Mouse (Mus musculus) heart, embryonic 10.5 days (tissue): ENCODE measurements at regions not wholly inside any gene's neighbourhood (a gene's known extent, or its start where the extent isn't known, plus 50 kb on each side); places are given as distances from the start of the nearest gene placed in this dataset.

Experiments
- DNase-seq: peaks from one replicate; pipeline ENCODE4 v3.0.0-alpha.2; 2017; ENCODE audit warnings: low spot score
- H3K27ac ChIP-seq: fragments of 300-500 bp; sonication (generic); 2 replicates; pipeline ENCODE4 v1.5.1; 2016; ENCODE audit warnings: mild to moderate bottlenecking
- H3K27me3 ChIP-seq: fragments of 300-500 bp; sonication (generic); 2 replicates; pipeline ENCODE4 v1.6.1; 2016; ENCODE audit warnings: mild to moderate bottlenecking; ENCODE audit not compliant: poor library complexity, insufficient read depth, severe bottlenecking
- H3K36me3 ChIP-seq: fragments of 300-500 bp; sonication (generic); 2 replicates; pipeline ENCODE4 v1.6.1; 2016; ENCODE audit warnings: mild to moderate bottlenecking, moderate library complexity
- H3K4me1 ChIP-seq: fragments of 300-500 bp; sonication (generic); 2 replicates; pipeline ENCODE4 v1.6.1; 2016; ENCODE audit warnings: mild to moderate bottlenecking
- H3K4me3 ChIP-seq: fragments of 300-500 bp; sonication (generic); 2 replicates; pipeline ENCODE4 v1.5.1; 2016; ENCODE audit warnings: mild to moderate bottlenecking, moderate library complexity
- H3K9me3 ChIP-seq: fragments of 300-500 bp; sonication (generic); 2 replicates; pipeline ENCODE4 v1.6.1; 2016; ENCODE audit warnings: mild to moderate bottlenecking, moderate library complexity
- WGBS: fragments of 180-500 bp; shearing (Covaris S2); methylation state at CpG from one replicate; pipeline ENCODE4 v1.1.7; 2016; 5-methylcytosine and 5-hydroxymethylcytosine counted together

GRCm38 (mm10) chr10:111111020-111111419, 53.5 kb upstream of the Osbpl8 start:
- H3K36me3 ChIP-seq, result no peaks in the 10 kb centered on the region
- H3K4me1 ChIP-seq, result peaks cover 5% of the 10 kb centered on the region; the same call in 1 of the 2 replicates
- WGBS, result 41% methylated on average over 10 of the region's 10 CpGs
- H3K27ac ChIP-seq, result peak overlapping the region; percentile 49
- no peak for DNase-seq
- no peaks in the 10 kb centered on the region for H3K27me3 ChIP-seq
- H3K4me3 ChIP-seq, result no peak overlapping the region
- no peaks in the 10 kb centered on the region for H3K9me3 ChIP-seq

DNA sequence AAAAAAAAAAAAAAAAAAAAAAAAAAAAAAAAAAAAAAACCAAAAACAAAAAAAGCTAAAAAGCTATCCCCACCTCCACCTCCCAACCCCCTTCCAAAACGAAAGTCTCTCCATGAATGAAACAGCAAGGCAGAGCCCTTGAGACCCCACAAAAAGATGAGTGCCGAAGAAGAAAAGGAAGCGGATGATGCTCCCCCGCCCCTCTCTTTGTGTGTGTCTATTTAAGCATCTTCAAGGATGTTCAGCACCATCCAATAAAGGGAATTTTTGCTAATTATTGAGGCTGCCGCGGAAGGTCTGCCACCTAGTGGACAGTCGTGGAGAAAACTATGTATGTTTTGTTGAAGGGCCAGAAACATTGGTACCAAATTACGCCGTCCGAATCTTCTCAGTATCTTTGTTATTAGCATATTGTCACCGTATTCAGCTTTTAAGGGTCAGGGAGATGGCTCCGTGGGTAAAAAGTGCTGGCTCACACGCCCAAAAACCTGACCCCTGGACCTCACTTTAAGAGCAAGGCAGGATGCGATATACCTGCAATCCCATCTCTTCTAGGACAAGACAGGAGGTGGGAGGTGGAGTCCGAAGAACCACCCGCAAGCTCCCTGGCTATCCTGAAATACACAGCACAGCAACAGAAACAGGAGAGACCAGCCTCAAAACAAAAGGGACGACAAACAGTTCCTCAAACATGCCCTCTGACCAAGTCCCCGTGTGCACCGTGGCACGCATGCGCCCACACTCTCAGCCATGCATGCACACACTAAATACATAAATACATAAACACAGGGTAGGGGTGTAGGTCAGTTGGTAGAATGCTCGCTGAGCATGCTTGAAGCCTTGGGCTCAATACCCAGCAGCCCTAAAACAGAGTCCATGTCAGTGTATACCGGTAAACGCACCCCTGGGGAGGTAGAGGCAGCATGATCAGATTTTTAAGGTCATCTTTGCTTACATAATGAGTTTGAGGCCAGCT, 55.6 kb upstream of the Osbpl8 start:
- H3K4me3 ChIP-seq, result no peak overlapping the region; the same call in 1 of the 2 replicates
- no peak for DNase-seq
- WGBS, result 46% methylated on average over 24 of the region's 24 CpGs

GRCm38 (mm10) chr10:111107852-111108251, 56.7 kb upstream of the Osbpl8 start:
- H3K4me3 ChIP-seq, result no peak overlapping the region
- DNase-seq, result no peak
- H3K36me3 ChIP-seq, result no peaks in the 10 kb centered on the region
- H3K27ac ChIP-seq, result no peak overlapping the region
- H3K4me1 ChIP-seq, result peaks cover 8% of the 10 kb centered on the region; the same call in 1 of the 2 replicates
- 82% methylated on average over 5 of the region's 5 CpGs for WGBS
- H3K27me3 ChIP-seq, result no peaks in the 10 kb centered on the region
- no peaks in the 10 kb centered on the region for H3K9me3 ChIP-seq

More for the DNA sequence above, 55.6 kb upstream of the Osbpl8 start:
- Histone ChIP-seq H3K27ac (no peak overlapping the region; the same call in 1 of the 2 replicates), H3K27me3 (no peaks in the 10 kb centered on the region), H3K4me1 (peaks cover 5% of the 10 kb centered on the region; the same call in 1 of the 2 replicates), H3K9me3 (no peaks in the 10 kb centered on the region), H3K36me3 (no peaks in the 10 kb centered on the region)

- peaks cover 12% of the 10 kb centered on the region; the same call in 1 of the 2 replicates for H3K4me1 ChIP-seq
- H3K27ac ChIP-seq, result no peak overlapping the region
- no peak overlapping the region for H3K4me3 ChIP-seq
- no peaks in the 10 kb centered on the region for H3K36me3 ChIP-seq
- no peaks in the 10 kb centered on the region for H3K9me3 ChIP-seq
- WGBS, result 57% methylated on average over 7 of the region's 7 CpGs
- DNase-seq, result no peak
- no peaks in the 10 kb centered on the region for H3K27me3 ChIP-seq
These were observed 57.2 kb upstream of the Osbpl8 start for GRCm38 (mm10) chr10:111107387-111107786.

GRCm38 (mm10) chr10:111106411-111106810, 58.1 kb upstream of the Osbpl8 start:
- Histone ChIP-seq H3K9me3 (no peaks in the 10 kb centered on the region), H3K4me3 (no peak overlapping the region), H3K27me3 (no peaks in the 10 kb centered on the region), H3K4me1 (peaks cover 17% of the 10 kb centered on the region; the same call in 1 of the 2 replicates), H3K36me3 (no peaks in the 10 kb centered on the region), H3K27ac (no peak overlapping the region)
- WGBS, result 82% methylated on average over 5 of the region's 5 CpGs
- DNase-seq, result no peak

- no peaks in the 10 kb centered on the region for H3K27me3 ChIP-seq
- no peaks in the 10 kb centered on the region for H3K9me3 ChIP-seq
- peaks cover 11% of the 10 kb centered on the region; the same call in 1 of the 2 replicates for H3K4me1 ChIP-seq
- no peaks in the 10 kb centered on the region for H3K36me3 ChIP-seq
- H3K27ac ChIP-seq, result no peak overlapping the region
- no peak overlapping the region for H3K4me3 ChIP-seq
- WGBS, result 84% methylated on average over 5 of the region's 5 CpGs
- DNase-seq, result no peak
These were observed 58.9 kb upstream of the Osbpl8 start for GRCm38 (mm10) chr10:111105662-111106061.

- Histone ChIP-seq H3K27ac (no peak overlapping the region), H3K4me3 (no peak overlapping the region), H3K27me3 (no peaks in the 10 kb centered on the region), H3K36me3 (no peaks in the 10 kb centered on the region), H3K4me1 (peaks cover 19% of the 10 kb centered on the region; the same call in 1 of the 2 replicates), H3K9me3 (no peaks in the 10 kb centered on the region)
- 71% methylated on average over 5 of the region's 5 CpGs for WGBS
- no peak for DNase-seq
These were observed 61.0 kb upstream of the Osbpl8 start for GRCm38 (mm10) chr10:111103512-111103911.

GRCm38 (mm10) chr10:111103086-111103485, 61.5 kb upstream of the Osbpl8 start:
- WGBS, result 74% methylated on average over 14 of the region's 14 CpGs
- H3K4me1 ChIP-seq, result peaks cover 19% of the 10 kb centered on the region; the same call in 1 of the 2 replicates
- H3K9me3 ChIP-seq, result no peaks in the 10 kb centered on the region
- peak overlapping the region; percentile 10; the same call in 1 of the 2 replicates for H3K4me3 ChIP-seq
- H3K27ac ChIP-seq, result no peak overlapping the region
- no peaks in the 10 kb centered on the region for H3K36me3 ChIP-seq
- no peak for DNase-seq
- H3K27me3 ChIP-seq, result no peaks in the 10 kb centered on the region

DNA sequence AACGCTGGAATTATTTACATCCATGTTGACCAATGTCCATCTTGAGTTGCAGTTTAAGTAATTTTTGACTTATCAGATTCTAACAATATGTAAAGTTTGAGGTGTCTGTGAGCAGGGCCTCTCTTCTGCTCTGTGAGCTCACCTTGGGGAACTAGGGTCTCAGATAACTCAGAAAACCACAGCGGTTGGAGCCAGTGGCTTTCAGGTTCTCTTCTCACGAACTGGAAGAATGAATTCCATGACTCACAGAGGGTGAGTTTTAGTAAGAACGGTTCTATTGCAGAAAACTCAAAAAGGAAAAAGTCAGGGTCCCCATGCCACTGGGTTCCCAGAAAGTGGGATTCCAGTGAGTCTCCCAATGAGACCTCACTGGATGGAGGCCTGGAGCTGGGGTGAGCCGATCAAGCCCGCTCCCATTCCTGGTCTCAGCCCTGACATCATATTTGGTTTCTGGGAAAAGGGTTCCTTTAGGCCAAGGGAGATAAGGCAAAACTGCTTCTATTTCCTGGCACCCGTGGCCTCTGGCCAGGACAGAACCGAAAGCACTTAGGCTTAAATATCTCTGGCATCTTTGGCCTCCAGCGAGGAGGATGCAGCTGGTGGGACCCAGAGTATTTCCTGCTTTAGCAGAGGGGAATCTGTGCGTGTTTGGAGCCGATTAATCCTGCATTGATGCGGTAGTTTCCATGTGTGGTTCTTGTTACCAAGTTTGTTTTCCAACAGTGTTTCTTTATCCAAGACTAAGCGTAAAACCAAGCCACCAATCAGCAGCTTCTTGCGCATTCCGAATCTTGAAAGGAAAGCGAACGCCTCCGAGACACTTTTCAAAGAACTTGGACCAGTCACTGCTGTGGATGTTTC, 62.4 kb upstream of the Osbpl8 start:
- H3K27me3 ChIP-seq, result no peaks in the 10 kb centered on the region
- H3K27ac ChIP-seq, result peak overlapping the region; percentile 1; the same call in 1 of the 2 replicates
- whole genome bisulfite sequencing, result 54% methylated on average over 18 of the region's 18 CpGs
- DNase-seq, result no peak
- peaks cover 24% of the 10 kb centered on the region for H3K4me1 ChIP-seq
- no peaks in the 10 kb centered on the region for H3K36me3 ChIP-seq
- no peaks in the 10 kb centered on the region for H3K9me3 ChIP-seq
- peak overlapping the region; percentile 10; the same call in 1 of the 2 replicates for H3K4me3 ChIP-seq

GRCm38 (mm10) chr10:111099812-111100464, 64.6 kb upstream of the Osbpl8 start:
- no peak for DNase-seq
- Histone ChIP-seq H3K27ac (peak overlapping the region; percentile 76), H3K27me3 (no peaks in the 10 kb centered on the region), H3K9me3 (no peaks in the 10 kb centered on the region), H3K4me3 (no peak overlapping the region), H3K36me3 (no peaks in the 10 kb centered on the region), H3K4me1 (peaks cover 24% of the 10 kb centered on the region)
- 44% methylated on average over 7 of the region's 7 CpGs for WGBS

- Histone ChIP-seq H3K27me3 (no peaks in the 10 kb centered on the region), H3K4me3 (no peak overlapping the region), H3K36me3 (no peaks in the 10 kb centered on the region), H3K4me1 (peaks cover 28% of the 10 kb centered on the region), H3K27ac (peak overlapping the region; percentile 76; the same call in 1 of the 2 replicates), H3K9me3 (no peaks in the 10 kb centered on the region)
- DNase-seq, result no peak
- 82% methylated on average over 5 of the region's 5 CpGs for WGBS
These were observed 65.3 kb upstream of the Osbpl8 start for GRCm38 (mm10) chr10:111099059-111099811.

GRCm38 (mm10) chr10:111097245-111097644, 67.3 kb upstream of the Osbpl8 start:
- Histone ChIP-seq H3K36me3 (no peaks in the 10 kb centered on the region), H3K27me3 (no peaks in the 10 kb centered on the region), H3K4me1 (peaks cover 25% of the 10 kb centered on the region), H3K9me3 (no peaks in the 10 kb centered on the region), H3K27ac (no peak overlapping the region), H3K4me3 (no peak overlapping the region)
- no peak for DNase-seq
- 67% methylated on average over 5 of the region's 5 CpGs for WGBS
